Mouse (Mus musculus): ENCODE results near the gene Spin1. TPM values are rescaled to one million over a fixed set of nuclear protein-coding genes. Genes with fewer than 3 reads are reported as not detected.
"Not testable (repeated sequence)": the region's sequence is repeated elsewhere in the genome, so short reads cannot be mapped to it uniquely, and the experiment has no call there.

Gene Spin1
- total and polyA plus RNA-seq, 3 experiments: 9.7 to 57.0 (median 49.7) TPM

DNA sequence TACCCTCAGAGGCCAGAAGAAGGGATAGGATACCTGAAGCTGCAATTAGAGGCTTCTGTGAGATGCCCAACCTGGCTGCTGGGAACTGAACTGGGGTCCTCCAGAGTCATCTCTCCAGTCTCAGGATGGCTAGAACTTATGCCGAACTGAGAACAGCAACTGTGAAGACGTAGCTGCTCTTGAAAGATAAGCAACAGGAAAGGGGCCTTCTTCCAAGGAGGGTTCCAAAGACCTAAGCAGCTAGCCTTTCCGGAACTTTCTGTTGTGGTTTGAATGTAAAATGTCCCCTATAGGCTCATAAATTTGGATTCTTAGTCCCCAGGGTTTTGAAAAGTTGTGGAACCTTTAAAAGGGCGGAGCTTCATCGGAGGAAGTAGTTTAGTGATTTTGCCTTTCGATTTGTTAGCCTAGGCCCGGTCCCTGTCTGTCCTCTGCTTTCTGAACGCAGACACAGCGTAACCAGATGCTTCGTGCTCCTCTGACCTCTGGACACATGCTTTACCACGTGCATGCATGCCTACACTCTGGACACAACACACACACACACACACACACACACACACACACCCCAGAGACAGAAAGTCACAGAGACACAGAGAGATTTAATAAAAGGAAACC is 29.5 kb upstream of the Spin1 start:
- Histone ChIP-seq H3K9me3 (replicated peaks) (no peaks in the 10 kb centered on the region), H3K27me3 (ENCODE audit: insufficient read depth, low read length) (no peaks in the 10 kb centered on the region), H3K4me3 (ENCODE audit: low read depth, low read length) (no peak overlapping the region; the same call in 1 of the 2 replicates), H3K36me3 (replicated peaks) (no peaks in the 10 kb centered on the region), H3K4me1 (ENCODE audit: insufficient read depth, low read depth, low read length) (peaks cover 31% of the 10 kb centered on the region)
- ATAC-seq (ENCODE audit: extremely low read depth, insufficient number of reproducible peaks, low FRiP score, poor library complexity, severe bottlenecking): peak; percentile 61
- TF ChIP-seq GATA1 (IDR thresholded peaks at IDR 0.05; ENCODE audit: borderline replicate concordance, low read length): no peak
- no peak for TF ChIP-seq CTCF (IDR thresholded peaks at IDR 0.05; ENCODE audit: low read depth, low read length)
- TF ChIP-seq TAL1 (conservative IDR thresholded peaks at IDR 0.05; ENCODE audit: low read depth, low read length): no peak
- TF ChIP-seq GATA2 (IDR thresholded peaks at IDR 0.05; ENCODE audit: borderline replicate concordance, low read depth, low read length): no peak
- DNase-seq (ENCODE audit: low spot score): peak; percentile 9

DNA sequence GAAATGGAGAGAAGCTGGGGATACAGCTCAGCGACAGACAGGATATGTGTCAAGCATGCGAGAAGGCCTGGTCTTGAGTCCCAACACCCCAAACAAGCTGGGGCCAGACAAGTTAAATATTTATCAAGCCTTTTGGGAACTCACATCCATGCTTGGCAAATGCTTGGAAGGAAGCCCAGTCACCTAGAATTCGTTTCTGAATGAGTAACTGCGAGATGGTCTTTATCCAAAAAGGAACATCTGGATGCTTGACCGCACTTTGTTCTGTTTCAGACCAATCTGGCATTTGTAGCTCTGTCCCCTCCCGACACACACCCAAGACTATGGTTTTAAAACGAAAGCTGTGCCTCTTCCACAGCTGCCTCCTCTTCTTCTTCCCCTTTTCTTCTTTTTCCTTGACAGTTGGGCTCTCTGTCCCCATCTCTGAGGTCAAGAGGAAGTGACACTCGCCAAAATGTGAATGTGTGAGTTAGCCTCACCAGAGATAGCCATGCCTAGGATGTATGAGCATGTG is 28.9 kb upstream of the Spin1 start:
- peak; percentile 31; the same call in 1 of the 2 replicates for ATAC-seq (ENCODE audit: extremely low read depth, insufficient number of reproducible peaks, low FRiP score, poor library complexity, severe bottlenecking)

DNA sequence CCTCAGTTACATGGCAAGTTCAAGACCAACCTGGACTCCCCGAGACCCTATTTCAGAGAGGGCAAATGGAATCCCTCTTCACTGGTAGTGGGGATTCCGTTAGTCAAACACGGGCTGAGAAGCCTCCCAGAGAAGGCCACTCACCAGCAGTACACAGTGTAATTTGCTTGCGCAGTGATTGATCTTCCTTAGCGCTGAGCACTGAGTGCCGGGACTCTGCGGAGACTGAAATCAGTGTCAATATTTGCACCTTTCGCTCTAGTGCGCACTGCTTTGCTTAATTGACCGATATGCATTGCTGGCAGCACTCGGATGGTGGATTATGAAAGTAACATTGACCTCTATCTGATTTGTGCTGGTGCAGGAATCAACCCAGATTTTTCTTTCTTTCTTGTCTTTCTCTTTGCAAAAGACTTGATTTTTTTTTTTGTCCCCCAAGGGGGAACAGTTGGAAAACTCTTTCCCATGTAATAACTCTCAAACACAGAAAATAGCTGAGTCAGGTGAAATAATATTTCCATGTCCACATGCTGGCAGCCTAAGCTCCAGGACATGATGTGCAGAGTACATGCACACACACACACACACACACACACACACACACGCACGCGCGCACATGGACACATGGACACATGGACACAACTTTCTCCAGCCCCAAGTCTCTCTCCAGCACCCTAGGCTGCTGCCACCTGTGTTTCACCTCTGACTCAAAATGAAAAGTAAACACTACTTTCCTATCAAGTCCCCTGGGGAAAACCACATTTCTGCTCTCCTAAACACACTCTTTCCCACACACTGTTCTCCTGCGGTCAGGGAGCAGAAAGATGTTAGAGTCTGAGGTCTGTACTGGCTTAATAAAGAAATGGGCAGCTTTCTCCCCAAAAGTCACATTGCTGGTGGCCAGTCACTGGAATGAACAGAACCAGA is 27.5 kb upstream of the Spin1 start:
- ATAC-seq (ENCODE audit: extremely low read depth, insufficient number of reproducible peaks, low FRiP score, poor library complexity, severe bottlenecking) (no peak), DNase-seq (ENCODE audit: low spot score) (no peak)
- Histone ChIP-seq H3K4me3 (ENCODE audit: low read depth, low read length) (no peak overlapping the region), H3K27me3 (ENCODE audit: insufficient read depth, low read length) (no peaks in the 10 kb centered on the region), H3K4me1 (ENCODE audit: insufficient read depth, low read depth, low read length) (peaks cover 31% of the 10 kb centered on the region), H3K36me3 (replicated peaks) (no peaks in the 10 kb centered on the region), H3K9me3 (replicated peaks) (peaks cover 4% of the 10 kb centered on the region)
- TF ChIP-seq POLR2AphosphoS5 (IDR thresholded peaks at IDR 0.05; ENCODE audit: insufficient replicate concordance, low read depth, low read length): no peak
- TF ChIP-seq CTCF (IDR thresholded peaks at IDR 0.05; ENCODE audit: low read depth, low read length): no peak
- no peak for TF ChIP-seq GATA1 (IDR thresholded peaks at IDR 0.05; ENCODE audit: borderline replicate concordance, low read length)
- TF ChIP-seq GATA2 (IDR thresholded peaks at IDR 0.05; ENCODE audit: borderline replicate concordance, low read depth, low read length): no peak
- no peak for TF ChIP-seq TAL1 (conservative IDR thresholded peaks at IDR 0.05; ENCODE audit: low read depth, low read length)

More for the DNA sequence above, 28.9 kb upstream of the Spin1 start:
- no peak overlapping the region; the same call in 1 of the 2 replicates for H3K4me3 ChIP-seq (ENCODE audit: low read depth, low read length)
- peaks cover 31% of the 10 kb centered on the region for H3K4me1 ChIP-seq (ENCODE audit: insufficient read depth, low read depth, low read length)
- H3K27me3 ChIP-seq (ENCODE audit: insufficient read depth, low read length): no peaks in the 10 kb centered on the region
- no peaks in the 10 kb centered on the region for H3K36me3 ChIP-seq (replicated peaks)
- H3K9me3 ChIP-seq (replicated peaks): peaks cover 4% of the 10 kb centered on the region
- peak; percentile 10 for DNase-seq (ENCODE audit: low spot score)
- TF ChIP-seq POLR2AphosphoS5 (IDR thresholded peaks at IDR 0.05; ENCODE audit: insufficient replicate concordance, low read depth, low read length) (no peak), GATA2 (IDR thresholded peaks at IDR 0.05; ENCODE audit: borderline replicate concordance, low read depth, low read length) (no peak), GATA1 (IDR thresholded peaks at IDR 0.05; ENCODE audit: borderline replicate concordance, low read length) (no peak)

DNA sequence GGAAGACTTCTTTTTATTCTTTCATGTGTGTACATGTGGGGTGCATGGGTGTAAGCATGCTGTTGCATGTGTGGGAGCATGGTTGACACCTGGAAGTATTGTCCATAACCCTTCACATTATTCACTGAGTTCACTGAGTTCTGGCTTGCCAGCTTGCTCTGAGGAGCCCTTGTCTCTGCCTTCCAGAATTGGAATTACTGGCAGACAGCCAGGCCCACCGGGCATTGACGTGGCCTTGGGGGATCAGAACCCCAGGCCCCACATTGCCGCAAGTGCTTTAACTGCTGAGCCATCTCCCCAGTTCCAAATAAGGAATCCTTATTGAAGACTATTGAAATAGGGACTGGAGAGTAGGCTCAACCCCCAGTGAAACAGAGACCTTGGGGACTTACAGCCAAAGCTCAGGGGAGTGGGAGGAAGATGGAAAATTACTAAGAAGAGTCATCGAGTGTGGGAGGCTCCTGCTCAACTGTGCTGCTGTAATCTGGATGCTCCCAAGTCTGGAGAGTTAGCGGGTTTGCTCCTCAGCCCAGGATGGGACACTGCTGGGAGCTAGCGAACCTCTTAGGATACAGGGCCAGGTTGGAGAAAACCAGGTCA is 26.5 kb upstream of the Spin1 start:
- Histone ChIP-seq H3K9me3 (replicated peaks) (peaks cover 4% of the 10 kb centered on the region), H3K4me1 (ENCODE audit: insufficient read depth, low read depth, low read length) (peaks cover 31% of the 10 kb centered on the region), H3K27me3 (ENCODE audit: insufficient read depth, low read length) (no peaks in the 10 kb centered on the region), H3K36me3 (replicated peaks) (no peaks in the 10 kb centered on the region), H3K4me3 (ENCODE audit: low read depth, low read length) (no peak overlapping the region)
- DNase-seq (ENCODE audit: low spot score) (no peak), ATAC-seq (ENCODE audit: extremely low read depth, insufficient number of reproducible peaks, low FRiP score, poor library complexity, severe bottlenecking) (no peak)
- TF ChIP-seq GATA1 (IDR thresholded peaks at IDR 0.05; ENCODE audit: borderline replicate concordance, low read length): no peak
- no peak for TF ChIP-seq GATA2 (IDR thresholded peaks at IDR 0.05; ENCODE audit: borderline replicate concordance, low read depth, low read length)
- no peak for TF ChIP-seq CTCF (IDR thresholded peaks at IDR 0.05; ENCODE audit: low read depth, low read length)
- TF ChIP-seq TAL1 (conservative IDR thresholded peaks at IDR 0.05; ENCODE audit: low read depth, low read length): no peak
- TF ChIP-seq POLR2AphosphoS5 (IDR thresholded peaks at IDR 0.05; ENCODE audit: insufficient replicate concordance, low read depth, low read length): no peak

DNA sequence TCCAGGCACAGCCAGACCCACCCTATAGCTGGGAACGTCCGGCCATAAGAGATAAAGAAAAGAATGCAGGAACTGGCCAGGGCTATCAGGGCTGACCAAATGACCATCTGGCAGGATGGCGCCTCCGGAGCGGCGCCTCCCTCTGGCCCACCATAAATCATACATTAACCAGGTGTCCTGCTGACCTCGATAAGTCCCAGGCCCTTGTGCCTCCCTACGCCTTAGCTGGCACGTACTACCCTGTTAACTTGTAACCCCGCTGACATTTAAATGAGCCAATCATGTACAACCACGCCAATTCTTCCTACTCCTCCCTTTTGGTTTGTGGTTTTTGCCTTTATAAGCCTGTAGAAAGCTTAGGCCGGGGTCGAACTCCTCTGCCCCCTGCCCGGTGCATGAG is 24.5 kb upstream of the Spin1 start:
- peaks cover 22% of the 10 kb centered on the region for H3K4me1 ChIP-seq (ENCODE audit: insufficient read depth, low read depth, low read length)
- H3K9me3 ChIP-seq (replicated peaks); H3K36me3 ChIP-seq (replicated peaks); H3K27me3 ChIP-seq (ENCODE audit: insufficient read depth, low read length); ATAC-seq (ENCODE audit: extremely low read depth, insufficient number of reproducible peaks, low FRiP score, poor library complexity, severe bottlenecking); DNase-seq (ENCODE audit: low spot score); H3K4me3 ChIP-seq (ENCODE audit: low read depth, low read length): not testable (repeated sequence)

DNA sequence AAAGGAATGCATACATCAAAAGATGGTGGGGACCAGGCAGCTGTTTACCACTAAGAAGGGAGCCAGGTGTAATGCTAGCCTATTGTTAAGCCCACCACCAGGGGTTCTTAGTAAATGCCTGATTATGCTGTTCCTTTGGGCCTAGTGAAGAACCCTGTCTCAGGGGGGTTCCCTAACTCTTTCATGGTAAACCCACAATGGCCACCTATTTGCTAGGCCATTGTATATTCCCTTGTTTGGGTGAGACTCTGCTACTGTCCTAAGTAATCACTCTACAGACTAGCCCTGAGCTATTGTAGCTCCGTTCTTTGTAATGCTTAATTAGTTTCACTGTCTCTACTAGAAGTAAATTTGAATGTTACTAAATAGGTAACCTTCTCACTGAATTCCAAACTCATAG is 22.1 kb upstream of the Spin1 start:
- not testable (repeated sequence) for H3K36me3 ChIP-seq (replicated peaks); H3K4me3 ChIP-seq (ENCODE audit: low read depth, low read length); H3K27me3 ChIP-seq (ENCODE audit: insufficient read depth, low read length); H3K9me3 ChIP-seq (replicated peaks); H3K4me1 ChIP-seq (ENCODE audit: insufficient read depth, low read depth, low read length); ATAC-seq (ENCODE audit: extremely low read depth, insufficient number of reproducible peaks, low FRiP score, poor library complexity, severe bottlenecking); DNase-seq (ENCODE audit: low spot score)
